Mouse (Mus musculus) bone marrow, adult 2 months (tissue): ENCODE results near the gene Capzb.

ENCODE experiments used
- CTCF ChIP-seq: fragments of 200-500 bp; IDR thresholded peaks from 2 replicates; pipeline ENCODE4 v1.5.1; 2011; ENCODE audit warnings: low read length, control low read depth; ENCODE audit not compliant: control insufficient read depth, insufficient read depth
- POLR2A ChIP-seq: fragments of 200-500 bp; IDR thresholded peaks from 2 replicates; pipeline ENCODE4 v1.6.1; 2011; ENCODE audit warnings: low read depth, mild to moderate bottlenecking, control low read depth, low read length, borderline replicate concordance; ENCODE audit not compliant: control insufficient read depth

DNA sequence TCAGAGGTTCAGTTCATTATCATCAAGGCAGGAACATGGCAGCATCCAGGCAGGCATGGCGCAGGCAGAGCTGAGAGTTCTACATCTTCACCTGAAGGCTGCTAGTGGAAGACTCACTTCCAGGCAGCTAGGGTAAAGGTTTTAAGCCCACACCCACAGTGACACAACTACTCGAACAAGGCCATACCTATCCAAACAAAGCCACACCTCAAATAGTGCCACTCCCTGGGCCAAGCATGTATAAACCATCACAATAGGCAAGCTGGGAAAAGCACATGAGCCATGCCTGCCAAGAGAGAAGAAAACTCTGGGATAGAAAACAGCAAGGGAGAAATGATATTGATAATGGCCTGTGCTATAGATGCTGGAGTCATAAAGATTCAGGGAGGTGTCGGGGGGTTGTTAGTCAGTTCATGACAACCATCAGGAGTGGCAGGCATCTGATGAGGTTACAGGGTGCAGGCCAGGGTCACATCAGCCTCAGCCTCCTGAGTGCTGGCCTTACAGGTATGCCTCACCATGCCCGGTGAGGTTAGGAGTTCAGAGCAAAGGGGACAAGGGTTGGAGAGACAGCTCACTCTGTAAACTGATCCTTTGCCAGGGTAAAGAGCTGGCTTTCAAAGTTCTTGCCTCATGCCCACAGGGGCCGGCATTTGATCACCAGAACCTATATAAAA, 6.8 kb upstream of the Capzb start:
- TF ChIP-seq CTCF (no peak), POLR2A (no peak)
